Mouse (Mus musculus) embryonic fibroblast, embryonic 13.5 days (primary cell): ENCODE results near the gene Nlrp3.

Experiments used
- CTCF ChIP-seq: IDR thresholded peaks from 2 replicates; pipeline ENCODE4 v1.5.1; 2011; ENCODE audit warnings: mild to moderate bottlenecking, control low read depth, low read length, moderate library complexity, borderline replicate concordance; ENCODE audit not compliant: insufficient read depth
- POLR2A ChIP-seq: IDR thresholded peaks from 2 replicates; pipeline ENCODE4 v1.6.1; 2011; ENCODE audit warnings: low read depth, mild to moderate bottlenecking, control low read depth, low read length, moderate library complexity

DNA sequence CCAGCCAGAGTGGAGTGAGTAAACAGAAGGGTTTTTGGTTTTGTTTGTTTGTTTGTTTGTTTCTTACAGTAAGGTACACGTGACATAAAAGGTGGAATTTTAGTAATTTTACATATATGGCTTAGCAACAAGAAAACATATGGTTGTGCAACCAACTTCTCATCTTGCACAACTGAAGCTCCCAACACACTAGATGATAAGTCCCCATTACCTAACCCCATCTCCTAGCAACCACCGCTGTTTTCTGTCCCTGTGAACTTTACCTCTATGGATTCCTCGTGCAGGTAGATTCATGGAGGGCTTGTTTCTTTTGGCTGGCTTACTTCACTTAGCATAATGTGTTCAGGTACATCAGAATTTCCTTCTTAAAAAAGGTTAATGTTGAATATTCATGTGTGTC, 2.0 kb downstream of the Nlrp3 start:
- TF ChIP-seq POLR2A (no peak), CTCF (no peak)
